Mouse (Mus musculus) left cerebral cortex, postnatal 25 days (tissue): ENCODE measurements around the gene Spi1. TPM values are rescaled to one million over a fixed set of nuclear protein-coding genes. Genes with fewer than 3 reads are reported as not detected.

Experiments
- DNase-seq, 2 experiments: peaks; one replicate each; pipeline ENCODE4 v3.0.0; 2022; ENCODE audit warnings: low spot score in 2 of 2, mixed read lengths in 1 of 2
- intact Hi-C: fragments of 180-260 bp; cut with DNase I; formaldehyde crosslinking; loops from one replicate; pipeline ENCODE4 v1.15.1; 2025
- total RNA-seq, 2 experiments: library from RNA; stranded (reverse); gene quantifications; 2 replicates each; pipeline ENCODE4 v1.2.3; 2021

The Spi1 gene
- total RNA-seq, 2 experiments from 2014 or later: 3.0 to 5.3 TPM

DNA sequence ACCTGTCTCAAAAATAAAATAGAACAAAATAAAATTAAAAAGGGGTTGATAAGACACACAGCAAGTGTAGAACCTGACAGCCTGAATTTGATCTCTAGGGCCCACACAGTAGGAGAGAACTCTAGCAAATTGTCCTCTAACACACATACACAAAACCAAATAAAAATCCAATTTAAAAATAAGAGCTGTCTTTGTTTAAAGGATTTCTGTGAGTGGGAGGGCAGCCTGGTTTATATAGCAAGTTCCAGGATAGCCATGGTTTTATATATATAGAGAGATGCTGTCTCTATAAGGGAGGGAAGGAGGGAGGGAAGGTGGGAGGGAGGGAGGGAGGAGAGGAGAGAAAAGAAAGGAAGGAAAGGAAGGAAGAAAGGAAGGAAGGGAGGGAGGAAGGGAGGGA, 65.9 kb downstream of the Spi1 start:
- intact Hi-C loops: loop anchor here (2.0 kb wide), 1 partner anchor 27 kb away; no protein-coding TSS in a partner anchor
- peak in 1 of 2 experiments; percentile 52 for DNase-seq

DNA sequence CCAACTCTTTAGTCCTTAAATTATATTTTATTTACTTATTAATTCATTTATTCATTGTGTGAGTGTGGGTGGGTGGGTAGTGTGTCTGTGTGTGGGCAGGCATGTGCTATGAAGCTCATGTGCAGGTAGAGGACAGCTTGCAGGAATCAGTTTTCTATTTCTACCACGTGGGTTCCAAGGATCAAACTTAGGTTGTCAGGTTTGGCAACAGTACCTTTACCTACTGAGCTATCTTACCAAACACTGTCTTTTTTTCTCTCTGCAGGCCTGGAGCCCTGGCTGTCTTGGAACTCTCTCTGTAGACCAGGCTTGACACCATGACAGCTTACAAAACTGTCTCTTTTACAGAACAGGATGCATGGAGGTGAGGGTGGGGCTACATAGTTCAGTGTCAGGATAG, 69.1 kb downstream of the Spi1 start:
- intact Hi-C loops: no loop called here

DNA sequence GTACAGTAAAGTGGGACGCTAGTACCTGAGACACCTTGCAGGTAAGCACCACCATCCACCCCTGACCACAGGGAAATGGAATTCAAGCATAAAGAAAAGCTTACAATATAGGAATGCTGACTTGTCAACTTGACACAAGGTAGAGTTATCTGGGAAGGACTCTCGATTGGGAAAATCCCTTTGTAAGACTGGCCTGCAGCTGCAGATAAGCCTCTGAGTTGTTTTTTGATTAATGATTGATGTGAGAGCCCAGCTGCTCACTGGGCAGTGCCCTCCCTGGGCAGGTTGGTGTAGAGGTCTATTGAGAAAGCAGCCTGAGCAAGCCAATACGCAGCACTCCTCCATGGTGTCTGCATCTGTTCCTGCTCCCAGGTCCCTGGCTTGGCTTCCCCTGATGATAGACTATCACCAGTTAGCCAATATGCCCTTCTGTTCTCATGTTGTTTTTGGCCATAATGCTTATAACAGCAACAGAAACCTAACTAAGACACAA, 70.7 kb downstream of the Spi1 start:
- no peak for DNase-seq
- intact Hi-C loops: no loop called here

More for the DNA sequence above, 69.1 kb downstream of the Spi1 start:
- no peak for DNase-seq

DNA sequence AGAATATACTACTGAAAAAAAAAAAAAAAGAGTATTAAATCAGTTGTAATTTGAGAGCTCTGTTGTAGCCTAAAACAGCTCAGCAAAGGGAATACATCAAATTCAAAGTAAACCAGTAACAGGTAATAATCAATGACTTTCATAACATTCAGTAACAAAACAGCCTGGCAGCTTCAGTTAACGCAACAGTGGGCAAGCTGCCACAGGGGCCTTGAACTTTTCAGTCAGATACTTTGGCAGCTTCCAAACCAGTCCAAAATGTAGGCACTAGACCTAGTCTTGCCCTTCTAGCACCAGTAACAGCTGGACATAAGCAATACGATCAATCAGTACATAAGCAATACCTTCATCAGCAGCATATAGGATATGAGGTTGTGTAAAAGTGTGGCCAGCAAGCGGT, 71.9 kb downstream of the Spi1 start:
- intact Hi-C loops: no loop called here
- DNase-seq: no peak

DNA sequence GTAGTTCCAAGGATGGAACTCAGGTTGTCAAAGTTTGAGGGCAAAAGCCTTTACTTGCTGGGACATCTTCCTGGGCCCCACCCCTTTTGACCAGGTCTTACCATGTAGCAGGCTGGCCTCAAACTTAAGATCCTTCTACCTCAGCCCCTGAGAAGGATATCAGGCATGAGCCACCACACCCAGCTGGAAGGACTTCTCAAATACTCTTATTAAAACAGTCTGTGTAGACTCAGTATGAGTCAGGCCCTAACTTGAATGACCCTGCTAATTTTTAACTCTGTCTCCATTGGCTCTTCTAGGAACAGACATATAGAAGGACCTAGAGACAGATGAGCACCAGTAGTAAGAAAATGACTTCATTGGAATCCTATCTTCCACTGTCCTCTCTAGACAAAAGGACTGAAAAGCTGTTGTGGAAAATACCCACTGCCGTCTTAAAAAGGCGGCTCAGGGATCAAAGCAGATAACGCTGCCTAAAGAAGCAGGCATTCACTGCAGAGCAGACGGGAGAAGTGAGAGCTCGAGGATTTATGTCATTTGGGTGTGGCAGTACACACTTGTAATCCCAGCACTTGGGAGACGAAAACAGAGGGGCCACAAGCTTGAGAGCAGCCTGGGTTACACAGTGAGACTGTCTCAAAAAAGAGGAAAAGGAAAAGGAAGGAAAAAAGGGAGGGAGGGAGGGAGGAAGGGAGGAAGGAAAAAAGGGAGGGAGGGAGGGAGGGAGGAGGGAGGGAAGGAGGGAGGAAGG, 75.0 kb downstream of the Spi1 start:
- intact Hi-C loops: loop anchor here (2.0 kb wide), 1 partner anchor 20 kb away; no protein-coding TSS in a partner anchor
- DNase-seq: no peak

DNA sequence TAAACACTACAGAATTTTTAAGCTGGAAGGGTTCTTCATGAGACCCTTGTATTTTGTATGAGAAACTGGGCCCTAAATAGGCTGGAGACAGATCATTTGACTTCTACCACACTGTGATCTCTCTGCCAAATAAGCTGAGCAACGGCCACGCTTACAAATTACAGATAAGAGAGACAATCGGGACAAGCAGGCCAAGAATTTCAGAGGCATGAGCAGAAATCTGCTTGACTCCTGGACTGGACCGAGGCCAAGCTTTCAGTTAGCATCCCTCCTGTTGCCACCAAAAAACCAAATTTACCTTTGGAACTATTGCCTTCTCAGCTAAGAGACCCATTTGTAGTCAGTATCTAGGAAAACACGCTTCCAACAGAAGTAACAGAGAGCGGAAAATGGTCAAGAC, 78.4 kb downstream of the Spi1 start:
- DNase-seq: no peak
- intact Hi-C loops: no loop called here

DNA sequence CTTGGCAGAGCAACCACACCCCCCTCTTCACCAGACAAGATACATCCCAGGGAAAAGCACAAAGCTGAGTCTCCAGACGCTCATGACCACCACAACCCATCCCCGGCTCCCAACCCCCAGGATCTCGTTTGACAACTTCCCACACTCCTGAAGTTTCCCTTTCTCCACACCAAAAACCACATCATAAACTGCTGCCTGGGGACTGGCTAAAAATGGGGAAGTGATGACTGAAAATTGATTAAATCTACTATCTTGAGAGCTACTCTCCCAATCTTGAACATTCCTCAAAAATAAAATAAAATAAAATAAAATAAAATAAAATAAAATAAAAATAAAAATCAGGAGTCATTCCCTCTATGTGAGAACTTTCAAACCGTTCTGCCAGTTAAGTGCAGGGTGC, 80.8 kb downstream of the Spi1 start:
- DNase-seq: no peak
- intact Hi-C loops: no loop called here

DNA sequence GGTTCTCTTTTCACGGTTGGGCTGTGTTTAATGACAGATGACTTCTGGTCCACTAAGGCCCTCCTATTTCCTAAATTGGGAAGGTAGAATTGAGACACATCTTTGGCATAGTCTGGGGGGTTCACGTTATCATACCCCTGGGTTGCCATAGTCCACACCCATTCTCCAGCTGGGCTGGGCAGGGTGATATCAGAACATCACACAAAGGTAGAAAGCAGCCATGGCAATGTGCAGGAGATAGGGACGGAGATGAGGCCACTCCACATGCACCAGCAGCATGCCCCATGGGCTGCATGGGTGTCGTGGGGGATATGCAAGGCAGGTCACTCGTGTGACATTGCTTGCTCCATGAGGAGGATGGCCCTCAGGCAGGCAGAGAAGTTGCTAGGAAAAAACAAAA, 81.3 kb downstream of the Spi1 start:
- intact Hi-C loops: no loop called here
- DNase-seq: no peak

DNA sequence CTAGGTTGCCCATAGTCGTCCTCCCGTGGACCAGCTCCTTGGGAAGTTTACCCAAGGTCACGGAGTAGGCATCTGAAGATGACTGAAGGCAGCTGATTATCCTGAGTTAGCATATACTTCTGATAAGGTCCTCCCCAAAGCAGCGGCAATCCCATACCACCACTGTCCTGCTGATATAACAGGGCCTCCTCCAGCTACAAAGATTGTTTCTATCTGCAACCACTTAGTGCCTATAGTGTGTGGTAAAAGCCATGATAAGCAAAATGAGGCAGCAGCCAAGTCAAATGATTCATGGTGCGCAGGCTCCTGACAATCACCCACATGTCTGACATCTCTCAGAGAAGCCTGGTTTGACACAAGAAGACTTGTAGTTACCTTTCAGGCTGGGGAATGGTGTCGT, 82.8 kb downstream of the Spi1 start:
- intact Hi-C loops: no loop called here
- DNase-seq: no peak

Other genes with a start within 250 kb of the Spi1 start
- 100 to 1,000 TPM; 114 to 123 TPM for gene Mtch2, start 235.2 kb upstream of the Spi1 start, total RNA-seq
- gene C1qtnf4, start 196.5 kb upstream of the Spi1 start, total RNA-seq: 100 to 1,000 TPM; 274 to 275 TPM
- 10 to 100 TPM; 40.1 to 43.1 TPM for gene Kbtbd4, start 177.7 kb upstream of the Spi1 start, total RNA-seq
- 100 to 1,000 TPM; 234 to 246 TPM for gene Ndufs3, start 177.6 kb upstream of the Spi1 start, total RNA-seq
- 100 to 1,000 TPM; 151 to 155 TPM for gene Celf1, start 142.0 kb upstream of the Spi1 start, total RNA-seq
- gene Rapsn, start 46.8 kb upstream of the Spi1 start, total RNA-seq: under 1 TPM; 0.41 to 0.53 TPM
- 100 to 1,000 TPM; 184 to 218 TPM for gene Psmc3, start 28.4 kb upstream of the Spi1 start, total RNA-seq
- 10 to 100 TPM; 25.1 to 29.4 TPM for gene Slc39a13, start 12.0 kb upstream of the Spi1 start, total RNA-seq
- gene Mybpc3, start 35.8 kb downstream of the Spi1 start, total RNA-seq: 1 to 10 TPM in 1 of 2 experiments, under 1 TPM in 1; 0.96 to 1.4 TPM
- 100 to 1,000 TPM; 232 to 233 TPM for gene Madd, start 101.4 kb downstream of the Spi1 start, total RNA-seq
- gene Nr1h3, start 120.4 kb downstream of the Spi1 start, total RNA-seq: 1 to 10 TPM; 2.7 to 5.7 TPM
- 10 to 100 TPM; 49.7 to 51.4 TPM for gene Acp2, start 120.5 kb downstream of the Spi1 start, total RNA-seq
- gene Ddb2, start 154.6 kb downstream of the Spi1 start, total RNA-seq: 10 to 100 TPM; 10.6 to 11.9 TPM
- gene Pacsin3, start 173.6 kb downstream of the Spi1 start, total RNA-seq: 10 to 100 TPM; 33.6 to 40.5 TPM
- gene Arfgap2, start 182.6 kb downstream of the Spi1 start, total RNA-seq: 10 to 100 TPM; 71.8 to 74.1 TPM